Mouse (Mus musculus): Measurements from ENCODE around the gene Myo5a. TPM values are rescaled to one million over a fixed set of nuclear protein-coding genes. Genes with fewer than 3 reads are reported as not detected.

Gene Myo5a
- polyA plus RNA-seq, 1 experiment from 2014 or later: 10.5 TPM

Other genes with a start within 250 kb of the Myo5a start
- 1.5 and 2.0 TPM in 2 replicates for gene Onecut1, start 209.1 kb upstream of the Myo5a start, polyA plus RNA-seq (2015; fragmentation: Nextera tagmentation; extraction: Ambion mirVana)
- 10.0 and 10.2 TPM in 2 replicates for gene Fam214a, start 118.1 kb upstream of the Myo5a start, polyA plus RNA-seq (2015; fragmentation: Nextera tagmentation; extraction: Ambion mirVana)
- 256 and 295 TPM in 2 replicates for gene Arpp19, start 33.4 kb upstream of the Myo5a start, polyA plus RNA-seq (2015; fragmentation: Nextera tagmentation; extraction: Ambion mirVana)
- gene Myo5c, start 161.0 kb downstream of the Myo5a start, polyA plus RNA-seq (2015; fragmentation: Nextera tagmentation; extraction: Ambion mirVana): 17.8 and 18.6 TPM in 2 replicates
- 21.7 and 22.0 TPM in 2 replicates for gene Gnb5, start 235.3 kb downstream of the Myo5a start, polyA plus RNA-seq (2015; fragmentation: Nextera tagmentation; extraction: Ambion mirVana)